Mouse (Mus musculus) thymus, adult 2 months (tissue): ENCODE measurements around the gene Il18bp.

Experiments used
- CTCF ChIP-seq: fragments of 200-500 bp; IDR thresholded peaks from 2 replicates; pipeline ENCODE4 v1.5.1; 2012; ENCODE audit warnings: mild to moderate bottlenecking, control low read depth, low read length, moderate library complexity, borderline replicate concordance; ENCODE audit not compliant: control insufficient read depth, poor library complexity, insufficient read depth; ENCODE audit errors: extremely low read depth
- POLR2A ChIP-seq: fragments of 200-500 bp; IDR thresholded peaks from 2 replicates; pipeline ENCODE4 v1.6.1; 2012; ENCODE audit warnings: mild to moderate bottlenecking, low read length, control low read depth, moderate library complexity; ENCODE audit not compliant: control insufficient read depth, poor library complexity, insufficient read depth; ENCODE audit errors: extremely low read depth

GRCm38 (mm10) chr7:101970429-101970775 is 48.1 kb downstream of the Il18bp start:
- no peak for TF ChIP-seq POLR2A
- no peak for TF ChIP-seq CTCF
